Mouse (Mus musculus): ENCODE data around the gene Tpo.

Tpo gene

DNA sequence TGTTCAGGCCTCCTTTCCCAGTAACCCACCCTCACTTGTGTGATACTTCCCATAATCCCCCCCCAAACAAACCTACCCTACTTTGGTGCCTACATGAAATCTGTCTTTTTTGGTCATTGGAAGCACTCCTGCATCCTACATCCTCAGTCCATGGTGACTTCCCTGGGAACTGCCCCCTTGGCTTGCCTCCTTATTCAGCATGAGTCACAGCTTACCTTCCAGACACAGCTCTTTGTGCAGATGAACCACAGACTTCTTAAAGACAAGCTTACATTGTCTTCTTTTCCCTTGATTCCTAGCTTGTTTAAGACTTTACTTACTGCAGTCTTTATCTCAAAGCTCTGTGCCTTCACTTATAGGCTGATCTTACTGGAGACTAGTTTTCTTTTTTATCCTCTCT lies 112.0 kb downstream of the Tpo start:
- no peak for DNase-seq (ENCODE audit: low spot score)

DNA sequence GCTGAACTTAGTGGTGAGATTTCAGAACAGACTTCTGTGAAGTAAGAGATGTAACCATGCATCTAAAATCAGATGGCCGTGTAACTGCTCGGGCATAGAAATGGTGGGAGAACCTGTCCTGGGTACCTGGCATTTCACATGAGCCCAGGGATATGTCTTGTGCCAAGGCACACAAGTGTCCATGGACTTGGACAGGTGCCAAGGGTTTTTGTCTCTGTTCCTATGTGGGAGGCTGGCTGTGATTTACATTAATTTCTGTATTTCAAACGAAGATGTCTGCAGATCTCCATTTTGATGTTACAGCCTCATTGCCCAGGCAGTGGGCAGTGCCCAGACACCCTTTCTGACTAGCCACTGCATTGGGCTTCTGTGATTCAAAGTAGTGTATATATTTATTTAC lies 115.3 kb downstream of the Tpo start:
- DNase-seq (ENCODE audit: low spot score), result no peak

DNA sequence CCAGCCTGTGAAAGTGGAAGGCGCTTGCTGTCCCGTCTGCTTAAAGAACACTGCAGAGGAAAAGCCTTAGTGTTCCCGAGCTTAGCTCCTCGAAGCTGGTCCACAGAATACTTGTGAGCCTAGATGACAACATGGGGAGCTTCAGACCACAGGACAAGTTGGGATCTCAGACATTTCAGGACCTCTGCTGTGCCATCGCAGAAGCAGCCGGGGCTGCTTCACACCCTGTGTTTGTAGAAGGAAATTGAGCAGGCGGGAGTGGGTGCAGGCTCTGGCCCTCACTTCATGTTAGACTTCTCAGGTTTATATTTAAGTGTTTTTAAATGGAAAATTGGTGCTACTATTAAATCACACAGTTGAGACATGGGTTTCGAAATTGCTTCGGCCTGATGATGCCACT lies 116.9 kb downstream of the Tpo start:
- no peak for DNase-seq (ENCODE audit: low spot score)

DNA sequence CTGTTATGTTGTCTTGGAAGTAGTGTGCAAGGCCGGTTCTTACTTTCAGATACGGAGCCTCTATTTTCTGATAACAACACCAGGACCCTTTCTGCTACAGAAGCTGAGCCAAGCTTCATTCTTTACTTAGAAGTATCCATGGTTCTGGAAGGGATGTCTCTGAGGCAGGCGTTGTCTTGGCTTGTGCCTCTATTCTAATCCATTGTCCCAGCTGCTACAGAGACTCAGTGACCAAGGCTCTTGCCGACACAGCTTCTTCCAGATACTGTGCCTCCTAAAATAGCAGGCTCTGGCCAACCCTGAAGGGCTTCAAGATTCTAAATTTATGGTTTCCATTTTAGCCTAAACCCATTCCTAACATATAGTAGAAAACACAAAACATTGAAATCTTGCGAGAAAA lies 123.7 kb downstream of the Tpo start:
- no peak for DNase-seq (ENCODE audit: low spot score)

DNA sequence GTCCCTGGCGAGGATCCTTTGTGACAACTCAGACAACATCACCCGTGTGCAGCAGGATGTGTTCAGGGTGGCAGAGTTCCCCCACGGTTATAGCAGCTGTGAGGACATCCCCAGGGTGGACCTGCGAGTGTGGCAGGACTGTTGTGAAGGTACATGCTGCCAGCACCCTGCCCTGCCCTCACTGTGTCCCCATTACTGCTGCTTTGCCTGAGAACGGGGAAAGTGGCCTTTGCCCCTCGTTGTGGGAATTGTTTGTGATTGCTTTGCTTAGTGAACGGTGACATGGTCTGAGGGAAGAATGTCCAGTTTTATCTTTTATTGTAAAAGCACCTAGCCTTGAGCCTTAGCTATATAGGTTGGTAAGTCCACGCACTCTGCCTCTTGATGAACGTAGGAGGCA lies 125.8 kb downstream of the Tpo start:
- DNase-seq (ENCODE audit: low spot score), result no peak

Data from urinary bladder, postnatal 10 days (tissue).